In genomic region chr14:78273571-78273970, GRCm38 (mm10) we compare ENCODE assay signal across 8 mouse cellular contexts. TPM values are rescaled to one million over a fixed set of nuclear protein-coding genes. Genes with fewer than 3 reads are reported as not detected.
DNase-seq lines count a peak whose midpoint lies in the region; ATAC-seq and TF ChIP-seq lines count a peak whose summit lies in the region.

No protein-coding gene starts in this region.

- H3K27me3 ChIP-seq in intestine, postnatal 0 days (replicated peaks; ENCODE audit: control insufficient read depth, insufficient read depth, low read length) = no peaks in the 10 kb centered on the region
- H3K27me3 ChIP-seq in intestine, embryonic 15.5 days (replicated peaks) = no peaks in the 10 kb centered on the region
- H3K27me3 ChIP-seq in E14TG2a.4 (ENCODE audit: insufficient read depth, low read length) = peaks cover 22% of the 10 kb centered on the region
- no peaks in the 10 kb centered on the region for H3K27me3 ChIP-seq in lung, postnatal 0 days (replicated peaks; ENCODE audit: insufficient read depth, low read length)
- H3K27me3 ChIP-seq in testis, adult 2 months (ENCODE audit: control insufficient read depth, insufficient read depth, low read length) = no peaks in the 10 kb centered on the region
- H3K27me3 ChIP-seq in midbrain, embryonic 14.5 days (ENCODE audit: control insufficient read depth, insufficient read depth, low read length) = no peaks in the 10 kb centered on the region

- peak; percentile 76 for TF ChIP-seq CTCF in intestine, postnatal 0 days (IDR thresholded peaks at IDR 0.05; ENCODE audit: low read depth)
- peak; percentile 86 for TF ChIP-seq CTCF in E14TG2a.4 (conservative IDR thresholded peaks at IDR 0.05; ENCODE audit: low read length)
- TF ChIP-seq CTCF in lung, postnatal 0 days (IDR thresholded peaks at IDR 0.05) = peak; percentile 82
- peak; percentile 77; the same call in 1 of the 2 replicates for TF ChIP-seq CTCF in testis, adult 2 months (IDR thresholded peaks at IDR 0.05; ENCODE audit: control insufficient read depth, insufficient read depth, insufficient replicate concordance, low read depth, low read length)

- DNase-seq in adrenal gland, postnatal 10 days = peak; percentile 86
- peak; percentile 10 to 56 for DNase-seq in kidney, adult 8-10 months
- DNase-seq in lung, postnatal 0 days (ENCODE audit: low spot score) = peak; percentile 19
- DNase-seq in midbrain, embryonic 14.5 days = no peak

- no peaks in the 10 kb centered on the region for H3K9me3 ChIP-seq in intestine, postnatal 0 days (ENCODE audit: control insufficient read depth)
- H3K9me3 ChIP-seq in intestine, embryonic 15.5 days = no peaks in the 10 kb centered on the region
- H3K9me3 ChIP-seq in E14TG2a.4 (ENCODE audit: low read length) = no peaks in the 10 kb centered on the region
- H3K9me3 ChIP-seq in lung, postnatal 0 days (ENCODE audit: low read length) = no peaks in the 10 kb centered on the region
- no peaks in the 10 kb centered on the region for H3K9me3 ChIP-seq in midbrain, embryonic 14.5 days (ENCODE audit: control insufficient read depth, low read length)

- no peak for ATAC-seq in intestine, postnatal 0 days
- ATAC-seq in intestine, embryonic 15.5 days = no peak
- ATAC-seq in lung, postnatal 0 days = no peak
- ATAC-seq in midbrain, embryonic 14.5 days (ENCODE audit: low FRiP score, low TSS enrichment) = no peak

- H3K4me2 ChIP-seq in intestine, postnatal 0 days (replicated peaks; ENCODE audit: low read depth) = no peak overlapping the region
- no peak overlapping the region for H3K4me2 ChIP-seq in intestine, embryonic 15.5 days (replicated peaks)
- no peak overlapping the region for H3K4me2 ChIP-seq in lung, postnatal 0 days (replicated peaks; ENCODE audit: low read depth, low read length)
- H3K4me2 ChIP-seq in midbrain, embryonic 14.5 days (ENCODE audit: low read length) = no peak overlapping the region

- H3K27ac ChIP-seq in intestine, postnatal 0 days (ENCODE audit: low read depth, low read length) = no peak overlapping the region
- no peak overlapping the region for H3K27ac ChIP-seq in intestine, embryonic 15.5 days
- H3K27ac ChIP-seq in lung, postnatal 0 days (ENCODE audit: low read length) = no peak overlapping the region
- no peak overlapping the region for H3K27ac ChIP-seq in testis, adult 2 months (ENCODE audit: control insufficient read depth, insufficient read depth, low read depth, low read length)
- H3K27ac ChIP-seq in midbrain, embryonic 14.5 days (replicated peaks; ENCODE audit: low read depth, low read length) = no peak overlapping the region

- TF ChIP-seq EP300 in lung, postnatal 0 days (IDR thresholded peaks at IDR 0.05) = no peak

- H3K36me3 ChIP-seq in intestine, postnatal 0 days (ENCODE audit: control insufficient read depth, insufficient read depth) = no peaks in the 10 kb centered on the region
- H3K36me3 ChIP-seq in intestine, embryonic 15.5 days = no peaks in the 10 kb centered on the region
- peaks cover under 1% of the 10 kb centered on the region; the same call in 1 of the 2 replicates for H3K36me3 ChIP-seq in E14TG2a.4 (ENCODE audit: insufficient read depth, low read length)
- H3K36me3 ChIP-seq in lung, postnatal 0 days (ENCODE audit: insufficient read depth, low read length) = no peaks in the 10 kb centered on the region
- no peaks in the 10 kb centered on the region for H3K36me3 ChIP-seq in testis, adult 2 months (ENCODE audit: control insufficient read depth, insufficient read depth, low read length)
- H3K36me3 ChIP-seq in midbrain, embryonic 14.5 days (ENCODE audit: control insufficient read depth, insufficient read depth, low read length) = no peaks in the 10 kb centered on the region

- no peak overlapping the region for H3K9ac ChIP-seq in intestine, postnatal 0 days (ENCODE audit: low read depth, low read length)
- H3K9ac ChIP-seq in intestine, embryonic 15.5 days = no peak overlapping the region
- no peak overlapping the region for H3K9ac ChIP-seq in lung, postnatal 0 days (replicated peaks; ENCODE audit: low read depth)
- no peak overlapping the region for H3K9ac ChIP-seq in midbrain, embryonic 14.5 days (replicated peaks; ENCODE audit: low read length)

- H3K4me3 ChIP-seq in intestine, postnatal 0 days (ENCODE audit: low read depth, low read length) = no peak overlapping the region
- no peak overlapping the region for H3K4me3 ChIP-seq in intestine, embryonic 15.5 days (replicated peaks)
- no peak overlapping the region for H3K4me3 ChIP-seq in E14TG2a.4 (replicated peaks; ENCODE audit: low read length)
- no peak overlapping the region for H3K4me3 ChIP-seq in lung, postnatal 0 days (ENCODE audit: low read depth, low read length)
- H3K4me3 ChIP-seq in testis, adult 2 months (ENCODE audit: control insufficient read depth, low read depth, low read length) = no peak overlapping the region
- no peak overlapping the region for H3K4me3 ChIP-seq in midbrain, embryonic 14.5 days (replicated peaks; ENCODE audit: low read depth, low read length)

- WGBS in intestine, postnatal 0 days = 81% methylated on average over 7 of the region's 7 CpGs
- 75% methylated on average over 7 of the region's 7 CpGs for WGBS in intestine, embryonic 15.5 days
- 72% methylated on average over 7 of the region's 7 CpGs for WGBS in lung, postnatal 0 days
- WGBS in midbrain, embryonic 14.5 days = 74% methylated on average over 7 of the region's 7 CpGs

- no peaks in the 10 kb centered on the region for H3K4me1 ChIP-seq in intestine, postnatal 0 days (replicated peaks; ENCODE audit: control insufficient read depth, insufficient read depth, low read length)
- H3K4me1 ChIP-seq in intestine, embryonic 15.5 days (replicated peaks) = no peaks in the 10 kb centered on the region
- H3K4me1 ChIP-seq in E14TG2a.4 (replicated peaks; ENCODE audit: low read depth, low read length) = peaks cover 25% of the 10 kb centered on the region
- no peaks in the 10 kb centered on the region for H3K4me1 ChIP-seq in lung, postnatal 0 days (ENCODE audit: insufficient read depth, low read depth, low read length)
- H3K4me1 ChIP-seq in testis, adult 2 months (ENCODE audit: control insufficient read depth, insufficient read depth, low read length) = peaks cover 2% of the 10 kb centered on the region
- H3K4me1 ChIP-seq in midbrain, embryonic 14.5 days (ENCODE audit: control insufficient read depth, insufficient read depth, low read length) = no peaks in the 10 kb centered on the region

- no peak for TF ChIP-seq POLR2A in testis, adult 2 months (IDR thresholded peaks at IDR 0.05; ENCODE audit: control insufficient read depth, low read depth, low read length)

RNA-seq across cellular contexts. Expression of gene Tnfsf11, which starts 34.3 kb away (rescaled TPM):
- 0.10 and 0.26 TPM in 2 replicates for polyA plus RNA-seq in intestine, postnatal 0 days (2015; fragmentation: Nextera tagmentation; extraction: Ambion mirVana)
- polyA plus RNA-seq in intestine, embryonic 15.5 days (2015; fragmentation: Nextera tagmentation; extraction: Ambion mirVana) = 0.26 and 0.30 TPM in 2 replicates
- 1 to 10 TPM in 1 of 2 experiments, under 1 TPM in 1; 0.87 to 1.3 TPM for total RNA-seq in adrenal gland, postnatal 10 days (2021)
- 0.05 and 0.06 TPM in 2 replicates for polyA plus RNA-seq in lung, postnatal 0 days (2015; fragmentation: Nextera tagmentation; extraction: Ambion mirVana)
- polyA plus RNA-seq in testis, adult 2 months (2012; rRNA removed) = 0.04 TPM in 1 of 2 replicates, not detected in the other
- not detected in 2 replicates for polyA plus RNA-seq in midbrain, embryonic 14.5 days (2014; fragmentation: Nextera tagmentation; extraction: Ambion mirVana)
